In genomic region chr12:24902736-24903135, GRCm38 (mm10) we compare ENCODE assay signal across 26 mouse cellular contexts.
"Had no signal": no experiment of that assay in that cellular context is flagged by ENCODE, and none has a peak within 500 bp of the region (broad histone marks: within the 10 kb centered on the region; RNA-seq: fewer than 3 reads in every experiment).

No protein-coding gene starts in this region.

- H3K4me2 ChIP-seq: embryonic facial prominence, embryonic 12.5 days; embryonic facial prominence, embryonic 13.5 days; embryonic facial prominence, embryonic 15.5 days; forebrain, embryonic 12.5 days; forebrain, embryonic 13.5 days; forebrain, embryonic 15.5 days had no signal

- H3K27me3 ChIP-seq: embryonic facial prominence, embryonic 12.5 days; embryonic facial prominence, embryonic 13.5 days; embryonic facial prominence, embryonic 15.5 days; forebrain, embryonic 12.5 days; forebrain, embryonic 13.5 days; forebrain, embryonic 15.5 days had no signal

- H3K4me1 ChIP-seq: embryonic facial prominence, embryonic 13.5 days; embryonic facial prominence, embryonic 15.5 days had no signal

- ATAC-seq: forebrain, embryonic 13.5 days; forebrain, embryonic 14.5 days; forebrain, embryonic 15.5 days; forebrain, embryonic 16.5 days; forebrain, postnatal 0 days had no signal

- H3K9ac ChIP-seq: embryonic facial prominence, embryonic 12.5 days; embryonic facial prominence, embryonic 13.5 days; embryonic facial prominence, embryonic 15.5 days; forebrain, embryonic 12.5 days; forebrain, embryonic 13.5 days; forebrain, embryonic 15.5 days; forebrain, postnatal 0 days had no signal

- H3K27ac ChIP-seq: embryonic facial prominence, embryonic 10.5 days; embryonic facial prominence, embryonic 12.5 days; embryonic facial prominence, embryonic 13.5 days; embryonic facial prominence, embryonic 15.5 days; forebrain, embryonic 10.5 days; forebrain, embryonic 12.5 days; forebrain, embryonic 13.5 days; forebrain, embryonic 15.5 days; gastrocnemius, adult 2 months; heart, adult 2 months; heart, embryonic 10.5 days had no signal

- H3K9me3 ChIP-seq: embryonic facial prominence, embryonic 10.5 days; embryonic facial prominence, embryonic 12.5 days; embryonic facial prominence, embryonic 13.5 days; embryonic facial prominence, embryonic 15.5 days; forebrain, embryonic 10.5 days; forebrain, embryonic 12.5 days; forebrain, embryonic 13.5 days; forebrain, embryonic 15.5 days; heart, embryonic 10.5 days had no signal

- H3K4me3 ChIP-seq: embryonic facial prominence, embryonic 10.5 days; embryonic facial prominence, embryonic 12.5 days; embryonic facial prominence, embryonic 13.5 days; embryonic facial prominence, embryonic 15.5 days; erythroblast, embryonic 14.5 days; forebrain, embryonic 10.5 days; forebrain, embryonic 12.5 days; forebrain, embryonic 13.5 days; forebrain, embryonic 15.5 days; gastrocnemius, adult 2 months; heart, adult 2 months; heart, embryonic 10.5 days had no signal

- DNase-seq: cerebellum, adult 18-20 months; cerebellum, adult 2 months; cerebellum, adult 9-10 months; cerebellum, adult 9-11 months; cerebellum, postnatal 36 days; embryo, embryonic 11 days; forebrain, postnatal 0 days; gastrocnemius, adult 2 months; gastrocnemius, postnatal 10 days; gastrocnemius, postnatal 14 days; gastrocnemius, postnatal 25 days; gastrocnemius, postnatal 36 days; heart, adult 18-20 months; heart, adult 2 months had no signal
